Mouse (Mus musculus): ENCODE measurements around the gene Paf1. TPM values are rescaled to one million over a fixed set of nuclear protein-coding genes. Genes with fewer than 3 reads are reported as not detected.
"Not testable (repeated sequence)": the region's sequence is repeated elsewhere in the genome, so short reads cannot be mapped to it uniquely, and the experiment has no call there.

Gene Paf1
- polyA plus RNA-seq, 1 experiment from 2014 or later, result 80.5 TPM

DNA sequence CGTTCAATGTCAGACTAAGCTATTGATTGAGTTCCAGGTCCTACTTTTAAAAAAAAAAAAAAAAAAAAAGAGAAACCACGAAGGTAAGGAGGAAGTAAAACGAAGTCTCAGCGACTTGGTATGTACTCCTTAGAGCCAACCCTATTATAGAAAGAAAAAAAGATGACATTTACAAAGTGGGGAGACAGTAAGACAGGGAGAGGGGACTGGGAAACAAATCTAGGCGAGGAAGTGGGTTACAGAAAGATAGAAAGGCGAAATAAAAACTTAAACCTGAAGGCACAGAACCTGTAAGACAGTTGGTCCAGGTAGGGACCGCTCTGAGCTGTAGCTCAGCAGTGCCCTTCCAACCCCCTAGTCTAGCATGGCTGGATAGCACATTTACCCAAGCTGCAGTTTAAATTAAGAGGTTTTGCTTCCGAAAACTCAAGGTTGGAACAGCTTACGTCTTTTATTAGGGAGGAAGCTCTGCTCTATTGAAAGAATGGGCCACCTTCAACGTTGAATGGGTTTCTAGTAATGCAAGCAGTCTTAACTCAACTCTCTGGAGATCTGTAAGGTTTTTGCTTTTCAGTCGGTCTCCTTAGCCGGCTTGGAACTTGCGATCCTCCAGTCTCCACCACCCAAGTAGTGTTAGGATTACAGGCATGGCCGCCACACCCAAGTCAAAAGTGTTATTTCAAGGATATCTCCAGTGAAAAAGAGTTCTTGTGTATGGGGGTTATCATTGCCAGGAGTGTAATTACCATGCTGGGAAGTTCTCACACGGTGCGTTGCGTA lies 12.3 kb upstream of the Paf1 start, which contains the start of gene Zfp36:
TSS of gene Zfp36 (minus strand) at position 17 of the 780 bp plus-strand sequence.
- H3K4me3 ChIP-seq, result peak within 1 kb of the TSS; percentile 63
- peaks cover 16% of the 10 kb centered on the region for H3K36me3 ChIP-seq
- no peak for ATAC-seq (ENCODE audit: insufficient number of reproducible peaks, insufficient read depth, low FRiP score, low TSS enrichment, low read depth)
- peak within 1 kb of the TSS; percentile 98 for H3K27ac ChIP-seq
- no peaks in the 10 kb centered on the region for H3K27me3 ChIP-seq
- H3K4me1 ChIP-seq, result peaks cover 64% of the 10 kb centered on the region
- peak within 1 kb of the TSS; percentile 87 for H3K9ac ChIP-seq
- peak within 1 kb of the TSS; percentile 95 for H3K4me2 ChIP-seq
- 41% methylated on average over 17 of the region's 17 CpGs for WGBS
- no peaks in the 10 kb centered on the region for H3K9me3 ChIP-seq

GRCm38 (mm10) chr7:28381017-28381790 lies 11.5 kb upstream of the Paf1 start:
- H3K27me3 ChIP-seq, result no peaks in the 10 kb centered on the region
- H3K4me1 ChIP-seq, result peaks cover 61% of the 10 kb centered on the region
- no peaks in the 10 kb centered on the region for H3K9me3 ChIP-seq
- H3K9ac ChIP-seq, result peak overlapping the region; percentile 73
- WGBS, result 3% methylated on average over 30 of the region's 30 CpGs
- peak overlapping the region; percentile 75 for H3K4me2 ChIP-seq
- H3K27ac ChIP-seq, result peak overlapping the region; percentile 98
- H3K4me3 ChIP-seq, result peak overlapping the region; percentile 40
- H3K36me3 ChIP-seq, result peaks cover 23% of the 10 kb centered on the region
- no peak for ATAC-seq (ENCODE audit: insufficient number of reproducible peaks, insufficient read depth, low FRiP score, low TSS enrichment, low read depth)

DNA sequence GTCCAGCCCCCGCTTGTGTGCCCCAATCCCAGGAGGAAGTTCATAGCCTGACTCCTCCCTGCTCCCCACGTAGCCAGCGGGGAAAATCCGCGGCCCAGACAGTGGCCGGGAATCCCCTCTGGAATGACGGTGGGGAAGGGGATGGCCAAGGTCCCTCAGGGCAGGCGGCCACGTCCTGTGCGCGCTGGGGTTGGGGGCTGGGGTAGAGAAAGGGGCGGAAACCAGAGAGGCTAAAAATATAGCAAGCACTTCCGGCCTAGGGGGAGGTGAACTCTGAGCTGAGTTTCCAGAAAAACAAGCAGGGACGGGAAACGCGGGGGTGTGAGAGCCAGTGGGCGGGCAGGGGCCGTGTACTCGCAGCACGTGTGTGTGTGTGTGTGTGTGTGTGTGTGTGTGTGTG lies 10.8 kb upstream of the Paf1 start:
- H3K9ac ChIP-seq, result peak overlapping the region; percentile 73
- H3K9me3 ChIP-seq, result no peaks in the 10 kb centered on the region
- 0% methylated on average over 20 of the region's 20 CpGs for WGBS
- peak overlapping the region; percentile 75 for H3K4me2 ChIP-seq
- peaks cover 56% of the 10 kb centered on the region for H3K4me1 ChIP-seq
- peak overlapping the region; percentile 40 for H3K4me3 ChIP-seq
- H3K27me3 ChIP-seq, result no peaks in the 10 kb centered on the region
- H3K27ac ChIP-seq, result peak overlapping the region; percentile 98
- H3K36me3 ChIP-seq, result peaks cover 23% of the 10 kb centered on the region
- ATAC-seq (ENCODE audit: insufficient number of reproducible peaks, insufficient read depth, low FRiP score, low TSS enrichment, low read depth), result peak; percentile 69

GRCm38 (mm10) chr7:28382347-28382951 lies 10.3 kb upstream of the Paf1 start:
- Histone ChIP-seq H3K4me2 (peak overlapping the region; percentile 75), H3K27ac (peak overlapping the region; percentile 98), H3K9ac (peak overlapping the region; percentile 73), H3K36me3 (peaks cover 21% of the 10 kb centered on the region), H3K4me1 (peaks cover 51% of the 10 kb centered on the region), H3K27me3 (no peaks in the 10 kb centered on the region), H3K9me3 (no peaks in the 10 kb centered on the region), H3K4me3 (peak overlapping the region; percentile 40)
- no peak; the same call in 1 of the 2 replicates for ATAC-seq (ENCODE audit: insufficient number of reproducible peaks, insufficient read depth, low FRiP score, low TSS enrichment, low read depth)
- WGBS, result 43% methylated on average over 10 of the region's 12 CpGs

- WGBS, result 58% methylated on average over 11 of the region's 11 CpGs
- peaks cover 46% of the 10 kb centered on the region for H3K4me1 ChIP-seq
Measured at GRCm38 (mm10) chr7:28382981-28383396, 9.8 kb upstream of the Paf1 start.

GRCm38 (mm10) chr7:28383606-28384005 lies 9.1 kb upstream of the Paf1 start:
- H3K36me3 ChIP-seq, result peaks cover 25% of the 10 kb centered on the region
- H3K9me3 ChIP-seq, result no peaks in the 10 kb centered on the region
- H3K4me1 ChIP-seq, result peaks cover 39% of the 10 kb centered on the region
- H3K4me2 ChIP-seq, result 0 out of 2 replicates have a peak overlapping the region, but pooled peaks have one; percentile 11
- H3K4me3 ChIP-seq, result no peak overlapping the region
- 0 out of 2 replicates have a peak overlapping the region, but pooled peaks have one; percentile 98 for H3K27ac ChIP-seq
- no peak for ATAC-seq (ENCODE audit: insufficient number of reproducible peaks, insufficient read depth, low FRiP score, low TSS enrichment, low read depth)
- 0 out of 2 replicates have a peak overlapping the region, but pooled peaks have one; percentile 6 for H3K9ac ChIP-seq
- 82% methylated on average over 4 of the region's 4 CpGs for WGBS
- H3K27me3 ChIP-seq, result no peaks in the 10 kb centered on the region

More at GRCm38 (mm10) chr7:28382981-28383396, 9.8 kb upstream of the Paf1 start:
- no peaks in the 10 kb centered on the region for H3K9me3 ChIP-seq
- H3K36me3 ChIP-seq, result peaks cover 21% of the 10 kb centered on the region
- H3K4me2 ChIP-seq, result peak overlapping the region; percentile 75
- H3K27me3 ChIP-seq, result no peaks in the 10 kb centered on the region
- H3K9ac ChIP-seq, result 0 out of 2 replicates have a peak overlapping the region, but pooled peaks have one; percentile 6
- peak overlapping the region; percentile 98 for H3K27ac ChIP-seq
- no peak for ATAC-seq (ENCODE audit: insufficient number of reproducible peaks, insufficient read depth, low FRiP score, low TSS enrichment, low read depth)
- H3K4me3 ChIP-seq, result peak overlapping the region; percentile 40; the same call in 1 of the 2 replicates

DNA sequence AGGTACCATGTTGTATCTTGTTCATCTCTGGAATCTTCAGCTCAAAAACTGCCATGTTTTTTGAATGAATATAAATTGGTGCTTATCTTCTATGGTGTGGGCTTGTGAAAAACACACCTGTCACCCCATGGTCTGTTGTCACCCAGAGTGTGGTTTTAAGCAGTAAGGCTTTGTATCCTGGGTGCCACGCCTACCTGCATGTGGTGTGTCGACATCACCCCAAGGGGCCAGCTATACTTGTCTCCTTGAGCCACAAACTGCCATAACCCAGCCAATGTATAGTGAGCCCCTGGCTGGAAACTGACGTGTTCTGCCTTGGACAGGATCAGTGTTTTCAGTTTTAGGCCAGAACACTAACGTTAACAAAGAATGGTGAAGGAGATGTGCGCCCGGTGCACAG lies 8.6 kb upstream of the Paf1 start:
- ATAC-seq (ENCODE audit: insufficient number of reproducible peaks, insufficient read depth, low FRiP score, low TSS enrichment, low read depth), result no peak
- WGBS, result 80% methylated on average over 6 of the region's 6 CpGs
- Histone ChIP-seq H3K4me3 (no peak overlapping the region), H3K27ac (no peak overlapping the region), H3K4me2 (no peak overlapping the region), H3K27me3 (no peaks in the 10 kb centered on the region), H3K4me1 (peaks cover 37% of the 10 kb centered on the region), H3K9ac (no peak overlapping the region), H3K9me3 (no peaks in the 10 kb centered on the region), H3K36me3 (peaks cover 30% of the 10 kb centered on the region)

GRCm38 (mm10) chr7:28385196-28385595 lies 7.6 kb upstream of the Paf1 start:
- no peak for ATAC-seq (ENCODE audit: insufficient number of reproducible peaks, insufficient read depth, low FRiP score, low TSS enrichment, low read depth)
- H3K9me3 ChIP-seq, result no peaks in the 10 kb centered on the region
- H3K27ac ChIP-seq, result no peak overlapping the region

DNA sequence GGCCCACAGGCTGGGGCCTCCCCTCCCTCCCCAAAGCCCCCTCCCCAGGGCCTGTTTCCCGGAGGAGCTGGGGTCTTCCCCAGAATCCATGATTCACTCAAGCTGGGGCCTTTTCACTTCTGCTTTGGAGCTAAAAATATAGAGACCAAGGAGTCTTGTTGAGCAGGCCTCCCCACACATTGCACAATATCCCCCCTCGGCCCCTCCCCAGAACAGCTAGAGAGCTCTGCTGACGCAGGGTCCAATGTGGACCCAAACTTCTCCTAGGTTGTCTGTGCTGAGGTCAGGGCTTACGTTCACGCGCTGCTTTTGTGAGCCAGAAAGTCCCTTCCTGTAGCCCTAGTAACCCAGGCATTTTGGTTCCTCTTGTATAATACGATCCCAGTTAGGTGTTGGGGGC lies 6.7 kb upstream of the Paf1 start:
- Histone ChIP-seq H3K4me1 (peaks cover 23% of the 10 kb centered on the region), H3K4me2 (no peak overlapping the region), H3K36me3 (peaks cover 48% of the 10 kb centered on the region), H3K4me3 (no peak overlapping the region), H3K27me3 (no peaks in the 10 kb centered on the region), H3K9ac (no peak overlapping the region), H3K9me3 (no peaks in the 10 kb centered on the region), H3K27ac (0 out of 2 replicates have a peak overlapping the region, but pooled peaks have one; percentile 23)
- WGBS, result 83% methylated on average over 7 of the region's 7 CpGs
- ATAC-seq (ENCODE audit: insufficient number of reproducible peaks, insufficient read depth, low FRiP score, low TSS enrichment, low read depth), result no peak

More at GRCm38 (mm10) chr7:28385196-28385595, 7.6 kb upstream of the Paf1 start:
- Histone ChIP-seq H3K27me3 (no peaks in the 10 kb centered on the region), H3K4me1 (peaks cover 31% of the 10 kb centered on the region), H3K4me3 (no peak overlapping the region), H3K36me3 (peaks cover 40% of the 10 kb centered on the region), H3K9ac (no peak overlapping the region), H3K4me2 (no peak overlapping the region)
- WGBS, result 90% methylated on average over 9 of the region's 9 CpGs

GRCm38 (mm10) chr7:28386462-28386861 lies 6.3 kb upstream of the Paf1 start:
- Histone ChIP-seq H3K4me2 (no peak overlapping the region), H3K4me3 (no peak overlapping the region), H3K4me1 (peaks cover 22% of the 10 kb centered on the region), H3K27me3 (no peaks in the 10 kb centered on the region), H3K27ac (no peak overlapping the region), H3K36me3 (peaks cover 48% of the 10 kb centered on the region), H3K9ac (no peak overlapping the region), H3K9me3 (no peaks in the 10 kb centered on the region)
- ATAC-seq (ENCODE audit: insufficient number of reproducible peaks, insufficient read depth, low FRiP score, low TSS enrichment, low read depth), result peak; percentile 23
- whole genome bisulfite sequencing, result 3% methylated on average over 4 of the region's 4 CpGs

GRCm38 (mm10) chr7:28386877-28387276 lies 5.9 kb upstream of the Paf1 start:
- H3K36me3 ChIP-seq, result peaks cover 48% of the 10 kb centered on the region
- peaks cover 22% of the 10 kb centered on the region for H3K4me1 ChIP-seq
- ATAC-seq (ENCODE audit: insufficient number of reproducible peaks, insufficient read depth, low FRiP score, low TSS enrichment, low read depth); H3K9me3 ChIP-seq; H3K4me2 ChIP-seq; H3K9ac ChIP-seq; H3K27ac ChIP-seq; H3K4me3 ChIP-seq; H3K27me3 ChIP-seq: not testable (repeated sequence)
- 76% methylated on average over 6 of the region's 6 CpGs for WGBS
